Comparison of ENCODE assay signal across 22 mouse cellular contexts in genomic region chr9:7453302-7453701, GRCm38 (mm10). TPM values are rescaled to one million over a fixed set of nuclear protein-coding genes. Genes with fewer than 3 reads are reported as not detected.
"Had no signal": no experiment of that assay in that cellular context is flagged by ENCODE, and none has a peak within 500 bp of the region (broad histone marks: within the 10 kb centered on the region; RNA-seq: fewer than 3 reads in every experiment).

No protein-coding gene starts in this region.

- H3K36me3 ChIP-seq: intestine, embryonic 15.5 days; kidney, embryonic 15.5 days; limb, embryonic 12.5 days; midbrain, embryonic 12.5 days; neural tube, embryonic 13.5 days; stomach, embryonic 15.5 days had no signal

- H3K4me3 ChIP-seq: intestine, embryonic 15.5 days; kidney, embryonic 15.5 days; left cerebral cortex, adult 2 months; limb, embryonic 12.5 days; midbrain, embryonic 12.5 days; myocyte; neural tube, embryonic 13.5 days; stomach, embryonic 15.5 days had no signal

- H3K4me2 ChIP-seq: intestine, embryonic 15.5 days; kidney, embryonic 15.5 days; limb, embryonic 12.5 days; liver, embryonic 11.5 days; lung, embryonic 14.5 days; midbrain, embryonic 12.5 days; neural tube, embryonic 13.5 days; stomach, embryonic 15.5 days had no signal

- DNase-seq: kidney, adult 11 months; kidney, adult 8-10 months; kidney, postnatal 10 days; kidney, postnatal 36 days; layer of hippocampus, postnatal 36 days; liver, postnatal 0 days; lung, embryonic 14.5 days; retina, postnatal 1 day; thymus, postnatal 36 days had no signal

- ATAC-seq: intestine, embryonic 15.5 days; liver, postnatal 0 days; lung, postnatal 0 days; midbrain, embryonic 16.5 days had no signal

- H3K9me3 ChIP-seq: intestine, embryonic 15.5 days; kidney, embryonic 15.5 days; limb, embryonic 12.5 days; midbrain, embryonic 12.5 days; neural tube, embryonic 13.5 days; stomach, embryonic 15.5 days had no signal

- H3K27ac ChIP-seq: intestine, embryonic 15.5 days; kidney, embryonic 15.5 days; left cerebral cortex, adult 2 months; limb, embryonic 12.5 days; liver, embryonic 14.5 days; macrophage; midbrain, embryonic 12.5 days; neural tube, embryonic 13.5 days; stomach, embryonic 15.5 days had no signal

- H3K27me3 ChIP-seq: intestine, embryonic 15.5 days; kidney, embryonic 15.5 days; limb, embryonic 12.5 days; midbrain, embryonic 12.5 days; neural tube, embryonic 13.5 days; stomach, embryonic 15.5 days had no signal

- H3K4me1 ChIP-seq: intestine, embryonic 15.5 days; kidney, embryonic 15.5 days; limb, embryonic 12.5 days; midbrain, embryonic 12.5 days; neural tube, embryonic 13.5 days; stomach, embryonic 15.5 days had no signal

- H3K9ac ChIP-seq: intestine, embryonic 15.5 days; kidney, embryonic 15.5 days; limb, embryonic 12.5 days; liver, embryonic 14.5 days; liver, postnatal 0 days; lung, embryonic 14.5 days; midbrain, embryonic 12.5 days; neural tube, embryonic 13.5 days; stomach, embryonic 15.5 days had no signal

RNA-seq across cellular contexts. Expression of gene Mmp3, which starts 7.7 kb away (rescaled TPM):
- polyA plus RNA-seq: intestine, embryonic 15.5 days; kidney, embryonic 15.5 days; limb, embryonic 12.5 days; liver, embryonic 11.5 days; liver, embryonic 14.5 days; liver, postnatal 0 days; lung, embryonic 14.5 days; macrophage; midbrain, embryonic 12.5 days; midbrain, embryonic 16.5 days; neural tube, embryonic 13.5 days; stomach, embryonic 15.5 days had no signal

RNA-seq across cellular contexts. Expression of gene Mmp10, which starts 48.9 kb away (rescaled TPM):
- polyA plus RNA-seq: kidney, embryonic 15.5 days; limb, embryonic 12.5 days; liver, embryonic 11.5 days; liver, embryonic 14.5 days; liver, postnatal 0 days; lung, embryonic 14.5 days; lung, postnatal 0 days; midbrain, embryonic 12.5 days; midbrain, embryonic 16.5 days; neural tube, embryonic 13.5 days had no signal
